Mouse (Mus musculus) T-helper 2 cell (primary cell): ENCODE measurements around the gene Pik3c2a.

Source experiments
- in situ Hi-C: fragments of 300-600 bp; cut with MboI, MseI; formaldehyde crosslinking; loops from one replicate; pipeline ENCODE4 v1.15.1; 2025; ENCODE audit warnings: high pct_unique_total_duplicates

The Pik3c2a gene

DNA sequence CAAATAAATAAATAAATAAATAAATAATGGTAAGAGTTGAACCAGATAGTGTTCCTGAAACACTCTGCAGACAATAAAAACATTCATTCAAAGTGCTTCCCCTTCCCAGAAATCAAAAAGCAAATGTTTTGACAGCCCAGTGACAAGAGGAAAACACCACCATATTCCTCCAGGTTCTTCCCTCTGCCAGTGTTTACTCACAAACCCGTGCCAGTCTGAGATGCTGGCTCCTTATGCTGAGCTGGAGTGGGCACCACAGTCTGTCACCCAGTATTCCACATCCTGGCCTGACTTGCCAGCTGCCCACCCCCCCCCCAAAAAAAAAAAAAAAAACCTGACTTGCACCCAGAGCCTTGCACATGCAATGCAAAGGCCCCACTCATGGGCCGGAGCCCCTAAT, 144.4 kb downstream of the Pik3c2a start:
- in situ Hi-C loops = no loop called here

DNA sequence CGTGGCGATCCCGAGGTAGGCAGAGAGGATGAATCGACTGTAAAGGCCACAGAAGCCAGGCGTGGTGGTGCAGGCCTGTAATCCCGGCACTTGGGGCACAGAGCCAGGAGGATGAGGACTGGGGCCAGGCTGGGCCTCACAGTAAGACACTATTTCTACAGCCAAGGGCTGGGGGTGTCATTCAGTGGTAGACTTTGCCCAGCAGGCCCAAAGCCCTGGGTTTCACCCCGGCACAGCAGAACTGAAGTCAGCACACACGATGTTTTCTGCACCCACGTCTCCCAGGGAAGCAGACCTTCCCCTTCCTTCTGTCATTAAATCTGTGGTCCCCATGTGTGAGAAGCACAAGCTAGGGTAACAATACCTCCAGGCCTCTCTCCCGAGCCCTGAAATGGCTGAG, 144.9 kb downstream of the Pik3c2a start:
- in situ Hi-C loops = no loop called here

DNA sequence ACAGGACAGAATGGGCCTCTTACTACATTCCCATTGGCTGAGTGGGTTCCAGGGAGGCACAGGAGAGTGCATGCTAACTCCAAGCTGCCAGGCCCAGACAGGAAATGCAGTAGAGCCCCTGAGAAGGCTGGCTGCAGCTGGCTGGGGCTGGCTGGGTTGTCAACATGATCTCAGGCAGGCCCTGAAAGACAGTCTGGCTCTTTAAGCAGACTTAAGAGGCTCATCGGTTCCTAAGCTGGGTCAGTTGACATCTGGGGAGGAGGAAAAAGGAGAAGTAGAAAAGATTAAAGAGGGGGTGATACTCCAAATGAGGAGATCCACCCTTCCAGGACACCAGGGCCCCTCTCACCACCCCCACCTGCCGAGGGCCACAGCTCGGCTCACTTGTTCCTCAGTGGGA, 148.3 kb downstream of the Pik3c2a start:
- in situ Hi-C loops = no loop called here

DNA sequence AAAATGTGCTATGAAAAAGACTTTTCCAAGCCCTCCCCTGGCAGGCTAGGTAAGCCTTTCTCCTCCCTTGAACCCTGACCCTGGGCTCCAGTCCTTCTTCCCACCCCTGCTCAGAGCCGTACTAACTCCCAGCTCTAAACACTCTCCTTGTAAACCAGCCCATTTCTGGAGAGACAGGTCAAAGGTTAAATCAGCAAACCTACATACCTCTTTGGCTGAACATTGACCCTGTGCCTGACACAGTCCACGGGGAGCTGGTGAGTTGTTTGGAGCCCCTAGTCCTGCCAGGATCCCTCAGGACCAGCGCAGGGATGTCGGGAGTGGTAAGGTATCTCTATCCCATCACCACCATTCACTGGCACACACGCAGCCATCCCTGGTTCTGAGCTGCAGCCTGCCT, 150.9 kb downstream of the Pik3c2a start:
- in situ Hi-C loops = no loop called here

DNA sequence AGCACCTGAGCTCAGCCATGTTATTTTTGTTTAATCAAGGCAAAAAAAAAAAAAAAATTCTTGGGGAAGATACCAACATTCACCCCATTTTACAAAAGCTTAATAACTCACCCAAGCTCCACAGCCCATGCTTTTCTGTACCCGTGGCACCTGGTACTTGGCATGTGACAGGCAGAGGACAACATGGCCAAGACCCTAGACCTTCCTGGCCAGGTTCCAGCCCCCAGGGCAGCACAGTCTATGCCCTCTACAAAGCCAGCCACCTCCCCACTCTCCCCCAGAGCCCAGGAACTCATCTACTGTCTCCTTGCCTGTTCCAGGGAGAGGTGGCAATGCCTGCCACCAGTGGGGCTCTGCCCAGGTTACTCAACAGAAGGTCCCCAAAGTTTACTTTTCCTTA, 152.7 kb downstream of the Pik3c2a start:
- in situ Hi-C loops = no loop called here

DNA sequence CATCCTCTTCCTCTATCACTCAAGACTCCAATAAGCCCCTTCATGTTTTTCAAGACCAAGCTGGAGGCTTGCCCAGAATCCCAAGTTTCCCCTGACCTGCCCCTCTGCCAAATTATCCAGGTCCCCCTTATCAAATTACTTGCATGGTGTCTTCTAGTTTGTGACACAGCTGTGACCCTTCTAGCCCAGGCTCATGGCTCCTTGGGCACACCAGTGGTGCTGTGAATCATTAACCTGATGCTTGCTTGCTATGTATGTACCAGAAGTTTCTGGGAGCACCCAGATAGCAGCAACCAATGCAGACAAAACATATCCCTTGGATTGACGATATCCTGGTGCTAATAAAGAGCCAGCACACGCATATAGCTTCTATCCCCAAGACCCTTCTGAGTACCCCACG, 154.3 kb downstream of the Pik3c2a start:
- in situ Hi-C loops = loop anchor here (5.0 kb wide), 1 partner anchor 37 kb away; no protein-coding TSS in a partner anchor

DNA sequence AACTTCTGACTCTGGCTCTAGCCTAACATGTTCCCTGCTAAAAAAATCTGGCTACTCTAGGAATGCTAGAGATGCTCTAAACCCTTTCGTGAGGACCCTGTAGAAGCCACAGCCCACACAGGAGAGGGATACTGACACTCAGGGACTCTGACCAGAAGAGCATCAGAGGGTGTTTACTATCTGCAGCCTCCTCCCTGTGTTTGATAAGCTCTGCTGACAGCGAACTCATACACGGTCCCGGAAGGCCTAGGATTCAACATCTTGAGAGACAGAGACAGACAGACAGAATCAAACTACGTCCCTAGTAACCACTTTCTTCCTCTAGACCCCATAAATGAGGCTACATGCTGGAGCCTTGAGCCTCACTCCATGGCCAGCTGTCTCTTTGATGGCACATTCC, 155.3 kb downstream of the Pik3c2a start:
- in situ Hi-C loops = loop anchor here (5.0 kb wide), 1 partner anchor 36 kb away; no protein-coding TSS in a partner anchor
